Mouse (Mus musculus) gonadal fat pad, adult 2 months (tissue): Measurements from ENCODE around the gene Pus1. TPM values are rescaled to one million over a fixed set of nuclear protein-coding genes. Genes with fewer than 3 reads are reported as not detected.
A peak's percentile ranks its signal among the peaks of the same experiment; 100 is the strongest.
"Not testable (repeated sequence)": the region's sequence is repeated elsewhere in the genome, so short reads cannot be mapped to it uniquely, and the experiment has no call there.

Experiments used
- DNase-seq: peaks from one replicate; pipeline ENCODE4 v3.0.0-alpha.2; 2012; ENCODE audit warnings: low read depth
- polyA plus RNA-seq: library from polyadenylated mRNA; depleted of rRNA; stranded (reverse); fragments of >200 nt; gene quantifications from 2 replicates; pipeline ENCODE4 v1.2.3, GENCODE M21; 2012

Gene Pus1
- polyA plus RNA-seq, 1 experiment: 22.5 TPM

- no peak for DNase-seq
These were observed 1.2 kb upstream of the Pus1 start for GRCm38 (mm10) chr5:110781529-110782238.

DNA sequence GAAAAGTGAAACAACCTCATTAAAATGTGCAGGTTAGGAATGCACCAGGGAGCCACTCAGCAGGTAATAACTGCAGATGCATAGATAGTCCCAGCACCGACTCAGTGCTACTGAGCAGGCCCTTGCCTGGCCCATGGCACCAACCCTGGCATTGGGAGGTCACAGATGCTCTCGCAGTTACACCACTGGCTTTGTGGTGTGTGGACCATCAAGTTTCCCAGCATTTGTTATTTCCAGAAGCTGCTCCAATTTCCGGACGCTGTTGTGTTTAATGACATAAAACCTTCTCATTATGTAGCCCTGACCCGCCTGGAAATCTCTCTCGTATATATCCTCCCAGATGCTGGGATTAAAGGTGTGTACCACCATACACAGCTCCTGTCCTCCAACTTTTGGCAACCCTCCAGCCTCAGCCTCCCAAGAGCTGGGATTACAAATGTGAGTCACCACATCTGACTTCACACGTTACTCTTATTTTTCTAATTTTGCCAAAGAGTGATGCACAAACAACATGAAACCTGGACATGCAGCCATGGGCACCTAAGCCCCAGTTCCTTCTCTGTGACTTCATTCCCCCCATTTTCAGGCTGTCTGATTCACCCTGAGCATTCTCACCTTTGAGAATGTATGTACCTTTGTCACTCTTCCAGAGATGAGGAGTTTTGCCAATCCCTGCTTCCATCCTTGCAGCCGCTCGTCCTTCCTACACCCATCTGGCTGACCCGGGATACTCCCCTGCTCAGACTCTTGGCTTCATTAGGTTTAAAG, 486 bp upstream of the Pus1 start:
- DNase-seq: no peak

DNA sequence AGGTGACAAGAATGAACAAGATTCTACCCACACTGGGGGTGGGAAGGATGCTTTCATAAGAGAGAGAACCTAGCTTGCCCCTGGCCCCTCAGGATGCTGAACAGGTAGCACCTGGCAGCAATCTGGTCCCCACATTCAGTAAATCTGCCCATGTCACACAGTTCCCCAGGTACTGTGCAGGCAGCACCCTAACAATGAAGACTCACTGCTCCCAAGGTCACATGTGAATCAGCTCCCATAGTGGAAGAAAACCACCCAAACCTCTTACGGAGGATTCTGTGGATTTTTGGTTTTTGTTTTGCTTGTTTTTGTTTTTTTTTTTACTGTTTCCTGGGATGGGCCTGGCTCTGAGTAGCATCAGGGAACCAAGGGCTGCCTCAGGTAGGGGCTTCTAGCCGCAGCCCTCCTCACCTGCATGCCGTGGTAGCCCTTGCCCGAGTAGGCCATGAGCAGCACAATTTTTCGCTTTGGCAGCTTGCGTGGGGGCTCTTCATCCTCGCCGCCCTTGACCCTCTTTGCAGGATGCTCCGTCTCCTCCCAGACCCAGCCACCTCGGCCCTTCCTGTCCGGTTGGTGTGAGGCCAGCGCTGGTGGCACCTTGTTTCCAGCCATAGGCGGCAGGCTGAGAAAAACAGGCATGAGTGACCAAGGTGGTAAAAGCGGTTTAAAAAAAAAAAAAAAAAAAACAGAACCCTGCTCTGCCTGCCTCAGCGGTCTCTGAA, 1.0 kb downstream of the Pus1 start:
- no peak for DNase-seq

DNA sequence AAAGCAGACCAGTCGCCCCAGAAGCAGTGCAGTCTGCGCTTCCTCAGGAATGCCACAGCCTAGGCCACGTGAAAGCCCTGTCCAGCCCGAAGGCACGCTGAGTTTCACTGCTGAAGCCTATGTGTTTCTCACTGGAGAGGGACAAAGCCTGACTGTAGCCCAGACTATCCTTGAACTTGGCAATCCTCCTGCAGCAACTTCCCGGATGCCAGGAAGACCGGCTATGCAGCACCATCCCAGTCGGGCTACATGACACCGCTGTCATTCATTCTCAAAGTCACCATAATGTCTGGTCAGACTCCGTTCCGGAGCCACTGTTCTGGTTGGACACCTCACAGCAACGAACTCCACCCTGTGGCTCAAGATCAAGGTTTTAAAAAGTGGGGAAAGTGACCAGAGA, 2.2 kb downstream of the Pus1 start:
- DNase-seq: no peak

DNA sequence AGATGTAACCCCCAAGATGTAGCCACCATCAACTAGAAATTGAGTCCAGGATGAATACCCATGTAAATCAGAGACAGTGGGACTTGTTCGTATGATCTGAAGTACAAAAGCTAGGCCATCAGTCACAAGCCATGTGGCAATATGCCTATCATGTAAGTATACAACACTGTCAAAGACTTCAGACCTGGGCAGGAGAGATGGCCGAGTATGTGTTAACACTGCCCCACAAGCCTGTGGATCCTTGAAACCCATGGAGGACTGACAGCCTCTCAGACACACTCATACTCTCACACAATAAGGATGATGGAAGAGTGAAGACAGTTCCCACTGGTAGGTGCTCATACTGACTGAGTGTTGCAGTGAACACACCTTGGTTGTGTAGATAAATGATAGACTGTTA, 4.3 kb downstream of the Pus1 start:
- no peak for DNase-seq

- DNase-seq: no peak
These were observed 5.9 kb downstream of the Pus1 start for GRCm38 (mm10) chr5:110774511-110774910.

- not testable (repeated sequence) for DNase-seq
These were observed 7.5 kb downstream of the Pus1 start for GRCm38 (mm10) chr5:110772945-110773344.

DNA sequence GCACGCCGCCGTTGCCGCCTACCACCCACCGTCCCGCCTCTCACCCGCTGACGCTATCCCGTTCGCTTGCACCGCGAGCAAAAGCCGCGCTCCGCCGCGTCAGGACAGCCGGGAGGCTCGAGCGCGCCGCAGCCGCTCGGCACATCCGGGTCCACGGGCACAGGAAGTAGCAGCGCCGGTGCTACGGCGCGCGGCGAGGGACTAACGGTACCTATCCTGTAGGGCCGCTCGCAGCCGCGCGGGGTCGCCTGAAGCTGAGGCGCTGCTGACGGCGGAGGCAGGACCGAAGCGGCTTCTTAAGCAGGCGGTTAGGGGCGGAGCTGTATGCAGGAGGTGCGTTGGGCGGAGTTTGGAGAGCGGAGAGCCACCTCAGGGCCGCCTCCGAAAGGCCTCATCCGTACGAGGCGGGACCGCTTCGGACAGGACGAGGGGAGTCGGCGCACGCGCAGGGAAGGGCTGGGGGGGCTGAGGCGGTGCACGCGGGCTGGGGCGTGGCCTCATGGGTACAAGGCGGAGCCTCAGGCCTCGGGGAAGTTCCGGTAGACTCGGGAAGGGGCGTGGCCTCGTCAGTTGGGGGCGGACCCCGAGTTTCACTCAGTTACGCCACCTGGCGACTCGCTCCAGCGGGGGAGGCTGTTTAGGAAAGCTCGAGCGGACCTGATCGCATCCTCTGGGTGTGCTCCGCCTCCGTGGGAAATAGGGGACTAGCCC, 9.9 kb downstream of the Pus1 start, which contains the start of gene Ep400:
Gene Ep400 (minus strand): TSS at position 270 of the 711 bp plus-strand sequence.
- peak; percentile 77 for DNase-seq

GRCm38 (mm10) chr5:110770031-110770445, 10.4 kb downstream of the Pus1 start:
- no peak for DNase-seq

- DNase-seq: no peak
These were observed 11.2 kb downstream of the Pus1 start for GRCm38 (mm10) chr5:110769272-110769671.

DNA sequence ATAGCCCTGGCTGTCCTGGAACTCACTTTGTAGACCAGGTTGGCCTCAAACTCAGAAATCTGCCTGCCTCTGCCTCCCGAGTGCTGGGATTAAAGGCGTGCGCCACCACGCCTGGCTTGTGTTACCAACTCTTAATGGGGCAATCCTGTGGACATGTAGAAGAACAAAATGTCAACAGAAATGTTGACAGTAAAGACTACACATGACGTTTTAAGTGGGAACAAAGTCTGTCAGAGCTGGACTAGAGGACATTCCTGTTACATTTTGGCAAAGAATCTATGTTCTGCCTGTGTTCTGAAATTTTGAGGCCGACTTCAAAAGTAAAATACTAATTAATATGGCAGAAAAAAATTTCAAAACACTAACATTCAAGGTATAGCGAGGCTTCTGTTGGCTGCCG, 16.6 kb downstream of the Pus1 start:
- DNase-seq: no peak

DNA sequence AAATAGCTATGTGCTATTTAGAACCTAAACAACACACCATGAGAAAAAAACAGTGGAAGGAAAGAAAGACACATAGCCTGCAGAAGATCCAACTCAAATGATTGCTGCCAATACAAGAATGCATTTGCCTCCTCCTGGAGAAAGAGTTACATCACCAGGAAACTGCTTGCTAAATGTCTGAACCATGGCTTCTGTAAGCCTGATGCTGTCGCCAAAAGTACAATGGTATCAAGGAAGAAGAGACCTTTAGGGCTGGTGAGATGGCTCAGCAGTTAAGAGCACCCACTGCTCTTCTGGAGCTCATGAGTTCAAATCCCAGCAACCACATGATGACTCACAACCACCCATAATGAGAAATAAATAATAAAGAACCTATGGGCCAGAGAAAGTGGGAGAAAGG, 35.4 kb downstream of the Pus1 start:
- DNase-seq: no peak

GRCm38 (mm10) chr5:110739496-110740275, 40.8 kb downstream of the Pus1 start:
- no peak for DNase-seq

- no peak for DNase-seq
These were observed 44.9 kb downstream of the Pus1 start for GRCm38 (mm10) chr5:110735606-110736005.

GRCm38 (mm10) chr5:110733231-110733823, 47.1 kb downstream of the Pus1 start:
- no peak for DNase-seq

GRCm38 (mm10) chr5:110731227-110731626, 49.2 kb downstream of the Pus1 start:
- no peak for DNase-seq

GRCm38 (mm10) chr5:110727850-110728249, 52.6 kb downstream of the Pus1 start:
- no peak for DNase-seq
